Mouse (Mus musculus) R1 (cell line): ENCODE data around the gene Olfr1094.

ENCODE experiments used
- DNase-seq: peaks from one replicate; pipeline ENCODE4 v3.0.0-alpha.2; 2018; ENCODE audit warnings: low read depth, low spot score

Gene Olfr1094

GRCm38 (mm10) chr2:86824363-86824762, at the start of gene Olfr1094:
Olfr1094 (plus strand) TSS chr2:86824663.
- no peak for DNase-seq

- no peak for DNase-seq
Observed at GRCm38 (mm10) chr2:86782179-86782578, 42.3 kb upstream of the Olfr1094 start, which contains the start of gene Olfr1093. Olfr1093 (plus strand) TSS chr2:86782479.

- no peak for DNase-seq
Observed at GRCm38 (mm10) chr2:86809918-86810317, 14.5 kb upstream of the Olfr1094 start, which contains the start of gene Olfr141. Olfr141 (minus strand) TSS chr2:86810018.

GRCm38 (mm10) chr2:86851596-86851995, 27.1 kb downstream of the Olfr1094 start, which contains the start of gene Olfr1095:
Olfr1095 (minus strand) TSS chr2:86851696.
- DNase-seq, result no peak

- no peak for DNase-seq
Observed at GRCm38 (mm10) chr2:86874702-86875101, 50.2 kb downstream of the Olfr1094 start, which contains the start of gene Gm13723. Gm13723 (minus strand) TSS chr2:86874802.
